Mouse (Mus musculus) cerebellum, adult (tissue): ENCODE results near the gene Frmd4b.

ENCODE experiments used
- ATAC-seq: cut with Nextera tagmentation; 2 replicates; pipeline ENCODE4 v1.9.2; 2017; ENCODE audit warnings: mild to moderate bottlenecking, moderate library complexity, mixed read lengths; ENCODE audit not compliant: insufficient number of reproducible peaks, low FRiP score, low TSS enrichment

Gene Frmd4b

GRCm38 (mm10) chr6:97339271-97339681, 278.1 kb downstream of the Frmd4b start:
- no peak for ATAC-seq

GRCm38 (mm10) chr6:97338843-97339242, 278.5 kb downstream of the Frmd4b start:
- no peak for ATAC-seq

- no peak for ATAC-seq
Measured at GRCm38 (mm10) chr6:97333323-97333722, 284.0 kb downstream of the Frmd4b start.

- no peak for ATAC-seq
Measured at GRCm38 (mm10) chr6:97323951-97324350, 293.4 kb downstream of the Frmd4b start.

GRCm38 (mm10) chr6:97322126-97322525, 295.2 kb downstream of the Frmd4b start:
- ATAC-seq: no peak

- ATAC-seq: no peak
Measured at GRCm38 (mm10) chr6:97321156-97321555, 296.2 kb downstream of the Frmd4b start.

GRCm38 (mm10) chr6:97319081-97319480, 298.3 kb downstream of the Frmd4b start:
- no peak for ATAC-seq

- ATAC-seq: no peak
Measured at GRCm38 (mm10) chr6:97317956-97318355, 299.4 kb downstream of the Frmd4b start.

GRCm38 (mm10) chr6:97316716-97317115, 300.6 kb downstream of the Frmd4b start:
- ATAC-seq: no peak

GRCm38 (mm10) chr6:97315311-97315710, 302.0 kb downstream of the Frmd4b start:
- ATAC-seq: no peak

GRCm38 (mm10) chr6:97312545-97312939, 304.8 kb downstream of the Frmd4b start:
- no peak for ATAC-seq

GRCm38 (mm10) chr6:97311599-97312544, 305.5 kb downstream of the Frmd4b start:
- no peak; the same call in 1 of the 2 replicates for ATAC-seq

GRCm38 (mm10) chr6:97310901-97311331, 306.4 kb downstream of the Frmd4b start:
- no peak for ATAC-seq

- ATAC-seq: no peak
Measured at GRCm38 (mm10) chr6:97309161-97309560, 308.2 kb downstream of the Frmd4b start.

GRCm38 (mm10) chr6:97308562-97308961, 308.8 kb downstream of the Frmd4b start:
- no peak for ATAC-seq

GRCm38 (mm10) chr6:97307231-97307630, 310.1 kb downstream of the Frmd4b start:
- ATAC-seq: no peak

- ATAC-seq: no peak
Measured at GRCm38 (mm10) chr6:97306351-97306750, 311.0 kb downstream of the Frmd4b start.

- peak; percentile 28; the same call in 1 of the 2 replicates for ATAC-seq
Measured at GRCm38 (mm10) chr6:97305491-97305890, 311.9 kb downstream of the Frmd4b start.

- peak; percentile 75 for ATAC-seq
Measured at GRCm38 (mm10) chr6:97305010-97305409, 312.3 kb downstream of the Frmd4b start.

- ATAC-seq: 0 out of 2 replicates have a peak, but pooled peaks have one; percentile 26
Measured at GRCm38 (mm10) chr6:97303277-97304109, 313.8 kb downstream of the Frmd4b start.

- no peak for ATAC-seq
Measured at GRCm38 (mm10) chr6:97302303-97302702, 315.0 kb downstream of the Frmd4b start.
